In genomic region chr17:79661387-79661786, GRCm38 (mm10) we compare ENCODE assay signal across 9 mouse cellular contexts. TPM values are rescaled to one million over a fixed set of nuclear protein-coding genes. Genes with fewer than 3 reads are reported as not detected.
DNase-seq lines count a peak whose midpoint lies in the region; ATAC-seq and TF ChIP-seq lines count a peak whose summit lies in the region.
"Had no signal": no experiment of that assay in that cellular context is flagged by ENCODE, and none has a peak within 500 bp of the region (broad histone marks: within the 10 kb centered on the region; RNA-seq: fewer than 3 reads in every experiment).

No protein-coding gene starts in this region.

- H3K27me3 ChIP-seq in CH12.LX (replicated peaks), result no peaks in the 10 kb centered on the region
- H3K27me3 ChIP-seq in lung, embryonic 15.5 days, result no peaks in the 10 kb centered on the region

- dilution Hi-C loops in CH12.LX (cut with MboI; ENCODE audit: extremely low pct_ligation_motif_present, extremely low pct_unique_long_range_greater_than_20kb, low sequenced_read_pairs), result no loop called here

- no peaks in the 10 kb centered on the region for H3K36me3 ChIP-seq in CH12.LX (replicated peaks in 1 of 2; ENCODE audit: control insufficient read depth in 1 of 2, insufficient read depth in 1 of 2, low read length in 1 of 2)
- no peaks in the 10 kb centered on the region for H3K36me3 ChIP-seq in lung, embryonic 15.5 days
- H3K36me3 ChIP-seq: limb, embryonic 13.5 days had no signal

- H3K4me1 ChIP-seq in CH12.LX (ENCODE audit: control insufficient read depth in 1 of 2, insufficient read depth in 2 of 2), result peaks cover 0 to 12% of the 10 kb centered on the region in 2 experiments; a peak in 1 of 4 replicates
- H3K4me1 ChIP-seq in lung, embryonic 15.5 days, result peaks cover 14% of the 10 kb centered on the region; the same call in 1 of the 2 replicates
- H3K4me1 ChIP-seq: limb, embryonic 13.5 days had no signal

- TF ChIP-seq RAD21 in CH12.LX (IDR thresholded peaks at IDR 0.05; ENCODE audit: low read depth, low read length), result peak; percentile 67

- ATAC-seq in lung, embryonic 15.5 days (ENCODE audit: borderline replicate concordance, extremely low read depth, low FRiP score, low TSS enrichment), result no peak
- no peak for ATAC-seq in erythroblast, adult 5-6 weeks (replicated peaks; ENCODE audit: low FRiP score, poor library complexity, severe bottlenecking)

- TF ChIP-seq CTCF in CH12.LX (conservative IDR thresholded peaks at IDR 0.05 in 1 of 2, IDR thresholded peaks at IDR 0.05 in 1 of 2; ENCODE audit: low read depth in 2 of 2, low read length in 2 of 2), result peak; percentile 49 to 84

- DNase-seq in 3T3-L1 (ENCODE audit: low read depth, low spot score), result peak; percentile 91
- peak; percentile 70 for DNase-seq in CH12.LX (ENCODE audit: extremely low read depth)
- peak; percentile 39 for DNase-seq in c-Kit-positive CD71-positive TER-119-negative erythroid progenitor cells, embryonic 14.5 days (ENCODE audit: low read depth)
- DNase-seq in frontal cortex, postnatal 25 days (ENCODE audit: low spot score in 2 of 2), result peak; percentile 53 to 63
- peak; percentile 73 for DNase-seq in layer of hippocampus, adult 11-12 months (ENCODE audit: low spot score)
- peak; percentile 28 to 46 for DNase-seq in right cerebral cortex, postnatal 36 days (ENCODE audit: low spot score in 2 of 2)

- TF ChIP-seq EP300 in CH12.LX (IDR thresholded peaks at IDR 0.05; ENCODE audit: low read length), result no peak

- H3K9me3 ChIP-seq in CH12.LX (replicated peaks; ENCODE audit: low read length), result no peaks in the 10 kb centered on the region
- no peaks in the 10 kb centered on the region for H3K9me3 ChIP-seq in lung, embryonic 15.5 days
- H3K9me3 ChIP-seq: limb, embryonic 13.5 days had no signal

- H3K79me2 ChIP-seq in CH12.LX (replicated peaks; ENCODE audit: control insufficient read depth, extremely low read depth, insufficient read depth, poor library complexity, severe bottlenecking), result no peaks in the 10 kb centered on the region

- in situ Hi-C loops in CH12.LX (cut with MboI; ENCODE audit: low pct_ligation_motif_present, low pct_unique_long_range_greater_than_20kb, low sequenced_read_pairs), result loop anchor here (5.0 kb wide), 2 partner anchors 56 to 176 kb away; partner anchors contain the start of gene Cyp1b1

- no peak overlapping the region for H3K4me3 ChIP-seq in CH12.LX (replicated peaks in 1 of 3; ENCODE audit: low read depth in 2 of 3, low read length in 2 of 3, poor library complexity in 1 of 3)
- H3K4me3 ChIP-seq in lung, embryonic 15.5 days, result no peak overlapping the region
- H3K4me3 ChIP-seq: limb, embryonic 13.5 days had no signal

- H3K9ac ChIP-seq in CH12.LX (ENCODE audit: insufficient read depth, low read depth), result no peak overlapping the region
- H3K9ac ChIP-seq in lung, embryonic 15.5 days, result no peak overlapping the region
- H3K9ac ChIP-seq: limb, embryonic 13.5 days had no signal

- no peak overlapping the region for H3K4me2 ChIP-seq in CH12.LX (ENCODE audit: insufficient read depth, low read depth, poor library complexity, severe bottlenecking)
- peak overlapping the region; percentile 20 for H3K4me2 ChIP-seq in lung, embryonic 15.5 days
- H3K4me2 ChIP-seq: limb, embryonic 13.5 days had no signal

- TF ChIP-seq POLR2A in CH12.LX (IDR thresholded peaks at IDR 0.05; ENCODE audit: low read depth, low read length), result no peak

- WGBS in lung, embryonic 15.5 days, result 25% methylated on average over 7 of the region's 7 CpGs

- no peak overlapping the region for H3K27ac ChIP-seq in CH12.LX (ENCODE audit: insufficient read depth, low read depth)
- 0 out of 2 replicates have a peak overlapping the region, but pooled peaks have one; percentile 2 for H3K27ac ChIP-seq in lung, embryonic 15.5 days
- H3K27ac ChIP-seq: limb, embryonic 13.5 days had no signal

TF ChIP-seq in CH12.LX, 34 proteins besides CTCF, POLR2A, EP300 and RAD21:
- TF ChIP-seq SMC3 (IDR thresholded peaks at IDR 0.05; ENCODE audit: low read depth, low read length) (peak; percentile 70), HCFC1 (IDR thresholded peaks at IDR 0.05; ENCODE audit: low read depth, low read length) (no peak)

RNA-seq across cellular contexts. Expression of gene Rmdn2, which starts 49.7 kb away (rescaled TPM):
- total RNA-seq in CH12.LX (2012; rRNA removed) (0.59 and 1.0 TPM in 2 replicates), CH12.LX (2014; rRNA removed) (2.2 and 3.0 TPM in 2 replicates)
- polyA plus RNA-seq in CH12.LX (2012; ENCODE audit: insufficient read length, low read depth), result 2.2 and 3.1 TPM in 2 replicates
- polyA plus RNA-seq in lung, embryonic 15.5 days (2015; fragmentation: Nextera tagmentation; extraction: Ambion mirVana), result 18.9 and 20.5 TPM in 2 replicates
- not detected in 2 replicates for total RNA-seq in erythroblast, adult 5-6 weeks (2015; ENCODE audit: low replicate concordance)
- 0.68 TPM in 1 of 2 replicates, not detected in the other for total RNA-seq in erythroblast, adult 5-6 weeks (2017; ENCODE audit: low replicate concordance)

RNA-seq across cellular contexts. Expression of gene Cyp1b1, which starts 53.5 kb away (rescaled TPM):
- total RNA-seq in CH12.LX (2012; rRNA removed) (not detected in 2 replicates), CH12.LX (2014; rRNA removed) (not detected in 2 replicates)
- polyA plus RNA-seq in CH12.LX (2012; ENCODE audit: insufficient read length, low read depth), result not detected in 2 replicates
- polyA plus RNA-seq in lung, embryonic 15.5 days (2015; fragmentation: Nextera tagmentation; extraction: Ambion mirVana), result 3.5 and 4.3 TPM in 2 replicates
- 0.63 TPM in 1 of 2 replicates, not detected in the other for total RNA-seq in erythroblast, adult 5-6 weeks (2015; ENCODE audit: low replicate concordance)
- total RNA-seq in erythroblast, adult 5-6 weeks (2017; ENCODE audit: low replicate concordance), result 0.28 and 0.43 TPM in 2 replicates

Comparison
In these comparisons a context has a peak if more than half of its experiments do, and no peak if none do; other contexts are left out.
1. DNase-seq: peak in every context shown above with its lines; median percentile 91 in 3T3-L1; 73 in layer of hippocampus, adult 11-12 months; 70 in CH12.LX; 58 in frontal cortex, postnatal 25 days; 39 in c-Kit-positive CD71-positive TER-119-negative erythroid progenitor cells, embryonic 14.5 days; 37 in right cerebral cortex, postnatal 36 days.